Mouse (Mus musculus) ES-E14 (cell line): Measurements from ENCODE around the gene Cpn1.

ENCODE experiments used
- HCFC1 ChIP-seq: IDR thresholded peaks from 2 replicates; pipeline ENCODE4 v1.6.1; 2012; ENCODE audit warnings: low read length, inconsistent platforms, borderline replicate concordance; ENCODE audit not compliant: insufficient read depth
- MAFK ChIP-seq: IDR thresholded peaks from 2 replicates; pipeline ENCODE4 v1.6.1; 2014; ENCODE audit warnings: mild to moderate bottlenecking, low read depth, low read length, inconsistent platforms; ENCODE audit not compliant: insufficient read depth

DNA sequence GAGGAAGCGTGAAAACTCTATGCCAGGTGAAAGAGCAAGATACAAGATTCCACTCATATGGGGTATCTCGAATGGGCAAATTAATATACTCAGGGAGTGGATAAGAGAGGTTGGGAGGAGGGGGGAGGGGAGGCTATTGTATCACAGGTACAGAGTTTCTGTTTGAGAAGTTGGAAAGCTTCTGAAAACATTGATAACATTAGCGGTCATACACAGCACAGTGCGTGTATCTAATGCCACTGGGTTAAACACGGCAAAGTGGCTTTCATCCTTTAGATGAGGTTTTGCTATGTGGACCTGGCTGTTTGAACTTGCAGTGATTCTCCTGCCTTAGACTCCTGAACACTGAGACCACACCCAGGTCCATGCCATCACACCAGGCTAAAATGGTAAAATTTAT is 43.7 kb upstream of the Cpn1 start:
- TF ChIP-seq HCFC1 (no peak), MAFK (no peak)
